Mouse (Mus musculus): ENCODE results near the gene Ankrd33b. TPM values are rescaled to one million over a fixed set of nuclear protein-coding genes. Genes with fewer than 3 reads are reported as not detected.
A peak's percentile ranks its signal among the peaks of the same experiment; 100 is the strongest.

The Ankrd33b gene
- total and polyA plus RNA-seq, 3 experiments = 50.0 to 69.6 (median 60.3) TPM

GRCm38 (mm10) chr15:31261094-31261493 is 106.4 kb downstream of the Ankrd33b start (continued):
- TF ChIP-seq EP300 (IDR thresholded peaks at IDR 0.05; ENCODE audit: low read length) (no peak; the same call in none of the 2 replicates), ETS1 (conservative IDR thresholded peaks at IDR 0.05; ENCODE audit: low read depth, low read length) (peak; percentile 74), MAFK (IDR thresholded peaks at IDR 0.05; ENCODE audit: insufficient replicate concordance, low read length) (no peak), MYC (IDR thresholded peaks at IDR 0.05; ENCODE audit: low read depth, low read length) (no peak), BHLHE40 (IDR thresholded peaks at IDR 0.05; ENCODE audit: low read depth, low read length) (peak; percentile 67), MXI1 (IDR thresholded peaks at IDR 0.05; ENCODE audit: low read depth, low read length) (peak; percentile 59; the same call in 1 of the 2 replicates), PAX5 (IDR thresholded peaks at IDR 0.05; ENCODE audit: low read length) (no peak), SIN3A (IDR thresholded peaks at IDR 0.05; ENCODE audit: low read length) (no peak), JUND (conservative IDR thresholded peaks at IDR 0.05; ENCODE audit: low read depth, low read length) (no peak), ZC3H11A (IDR thresholded peaks at IDR 0.05; ENCODE audit: low read depth, low read length) (no peak), IRF4 (IDR thresholded peaks at IDR 0.05; ENCODE audit: low read depth, low read length) (peak; percentile 72; the same call in 1 of the 2 replicates), E2F4 (IDR thresholded peaks at IDR 0.05; ENCODE audit: insufficient replicate concordance, low read depth, low read length) (no peak)

- peaks cover 3% of the 10 kb centered on the region for H3K9me3 ChIP-seq (replicated peaks; ENCODE audit: low read length)
- H3K4me2 ChIP-seq (ENCODE audit: insufficient read depth, low read depth, poor library complexity, severe bottlenecking) = peak overlapping the region; percentile 87
- TF ChIP-seq ETS1 (conservative IDR thresholded peaks at IDR 0.05; ENCODE audit: low read depth, low read length) (peak; percentile 85), MEF2A (IDR thresholded peaks at IDR 0.05; ENCODE audit: borderline replicate concordance, low read depth, low read length) (peak; percentile 37; the same call in 1 of the 2 replicates), SMC3 (IDR thresholded peaks at IDR 0.05; ENCODE audit: low read depth, low read length) (peak; percentile 37), SIN3A (IDR thresholded peaks at IDR 0.05; ENCODE audit: low read length) (peak; percentile 14; the same call in 1 of the 2 replicates), TCF12 (IDR thresholded peaks at IDR 0.05; ENCODE audit: low read depth, low read length) (peak; percentile 93), UBTF (IDR thresholded peaks at IDR 0.05; ENCODE audit: low read depth, low read length) (0 out of 2 replicates have a peak, but pooled peaks have one; percentile 31), NRF1 (IDR thresholded peaks at IDR 0.05; ENCODE audit: low read depth, low read length) (no peak), KAT2A (IDR thresholded peaks at IDR 0.05; ENCODE audit: insufficient replicate concordance, low read length) (no peak), EP300 (IDR thresholded peaks at IDR 0.05; ENCODE audit: low read length) (peak; percentile 76), RAD21 (IDR thresholded peaks at IDR 0.05; ENCODE audit: low read depth, low read length) (peak; percentile 30), USF1 (IDR thresholded peaks at IDR 0.05; ENCODE audit: low read depth, low read length) (no peak), CTCF (conservative IDR thresholded peaks at IDR 0.05 in 1 of 2, IDR thresholded peaks at IDR 0.05 in 1 of 2; ENCODE audit: low read depth in 2 of 2, low read length in 2 of 2) (peak; percentile 31 to 60; a peak in 3 of 4 replicates), BHLHE40 (IDR thresholded peaks at IDR 0.05; ENCODE audit: low read depth, low read length) (peak; percentile 89)
Measured at GRCm38 (mm10) chr15:31258693-31259439, 108.7 kb downstream of the Ankrd33b start.

More at GRCm38 (mm10) chr15:31258693-31259439, 108.7 kb downstream of the Ankrd33b start:
- peak; percentile 61 for DNase-seq (ENCODE audit: extremely low read depth)
- H3K79me2 ChIP-seq (replicated peaks; ENCODE audit: control insufficient read depth, extremely low read depth, insufficient read depth, poor library complexity, severe bottlenecking) = no peaks in the 10 kb centered on the region
- H3K27ac ChIP-seq (ENCODE audit: insufficient read depth, low read depth) = peak overlapping the region; percentile 79
- dilution Hi-C loops (cut with MboI; ENCODE audit: extremely low pct_ligation_motif_present, extremely low pct_unique_long_range_greater_than_20kb, low sequenced_read_pairs) (no loop called here), in situ Hi-C loops (cut with MboI; ENCODE audit: low pct_ligation_motif_present, low pct_unique_long_range_greater_than_20kb, low sequenced_read_pairs) (loop anchor here (25.0 kb wide), 1 partner anchor 447 kb away; no protein-coding TSS in a partner anchor)
- H3K4me1 ChIP-seq (ENCODE audit: control insufficient read depth in 1 of 2, insufficient read depth in 2 of 2) = peaks cover 62 to 85% of the 10 kb centered on the region in 2 experiments
- peak overlapping the region; percentile 25 for H3K9ac ChIP-seq (ENCODE audit: insufficient read depth, low read depth)
- H3K27me3 ChIP-seq (replicated peaks) = no peaks in the 10 kb centered on the region
- peak overlapping the region; percentile 14 to 50 (median 26) for H3K4me3 ChIP-seq (replicated peaks in 1 of 3; ENCODE audit: low read depth in 2 of 3, low read length in 2 of 3, poor library complexity in 1 of 3)
- peaks cover 0 to 47% of the 10 kb centered on the region in 2 experiments for H3K36me3 ChIP-seq (replicated peaks in 1 of 2; ENCODE audit: control insufficient read depth in 1 of 2, insufficient read depth in 1 of 2, low read length in 1 of 2)
